In the genomic region with DNA sequence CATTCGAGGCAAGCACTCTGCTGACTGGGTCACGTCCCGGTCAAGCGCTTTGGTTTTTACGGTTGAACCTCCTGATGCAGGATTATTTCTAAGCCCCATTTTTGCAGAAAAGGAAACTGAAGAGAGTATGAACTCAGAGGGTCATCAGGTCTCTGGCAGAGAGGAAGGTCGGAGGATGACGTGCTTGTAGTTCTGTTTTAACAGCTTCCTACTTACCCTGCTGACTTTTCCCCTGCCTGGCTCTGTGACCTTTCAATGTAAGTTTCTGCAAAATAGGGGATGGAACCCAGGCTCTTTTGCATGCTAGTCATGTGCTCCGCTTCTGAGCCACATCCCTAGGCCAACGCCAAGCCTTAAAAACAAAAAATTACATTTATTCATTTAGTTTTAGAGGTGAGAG, we compare ENCODE assay signal across 24 mouse cellular contexts. TPM values are rescaled to one million over a fixed set of nuclear protein-coding genes. Genes with fewer than 3 reads are reported as not detected.
DNase-seq lines count a peak whose midpoint lies in the region; ATAC-seq lines count a peak whose summit lies in the region.
"Had no signal": no experiment of that assay in that cellular context is flagged by ENCODE, and none has a peak within 500 bp of the region (broad histone marks: within the 10 kb centered on the region; RNA-seq: fewer than 3 reads in every experiment).

No protein-coding gene starts in this region.

- WGBS in forebrain, embryonic 10.5 days = 62% methylated on average over 9 of the region's 9 CpGs
- WGBS in forebrain, embryonic 11.5 days = 63% methylated on average over 9 of the region's 9 CpGs
- 69% methylated on average over 9 of the region's 9 CpGs for WGBS in neural tube, embryonic 13.5 days
- 69% methylated on average over 9 of the region's 9 CpGs for WGBS in neural tube, embryonic 15.5 days
- 34% methylated on average over 9 of the region's 9 CpGs for WGBS in macrophage (ENCODE audit: missing documents)

- no peaks in the 10 kb centered on the region for H3K9me3 ChIP-seq in forebrain, embryonic 10.5 days
- no peaks in the 10 kb centered on the region for H3K9me3 ChIP-seq in forebrain, embryonic 11.5 days (ENCODE audit: control insufficient read depth, low read length)
- H3K9me3 ChIP-seq in neural tube, embryonic 13.5 days = no peaks in the 10 kb centered on the region
- no peaks in the 10 kb centered on the region for H3K9me3 ChIP-seq in neural tube, embryonic 15.5 days (replicated peaks)
- H3K9me3 ChIP-seq: kidney, embryonic 15.5 days had no signal

- no peak for ATAC-seq in forebrain, embryonic 11.5 days (replicated peaks; ENCODE audit: low FRiP score)
- ATAC-seq in neural tube, embryonic 13.5 days (ENCODE audit: low read depth) = no peak
- ATAC-seq in neural tube, embryonic 15.5 days (ENCODE audit: low FRiP score) = no peak

- no peaks in the 10 kb centered on the region for H3K36me3 ChIP-seq in forebrain, embryonic 10.5 days (replicated peaks)
- H3K36me3 ChIP-seq in forebrain, embryonic 11.5 days (ENCODE audit: control insufficient read depth, insufficient read depth, low read length) = no peaks in the 10 kb centered on the region
- H3K36me3 ChIP-seq in neural tube, embryonic 13.5 days = no peaks in the 10 kb centered on the region
- no peaks in the 10 kb centered on the region for H3K36me3 ChIP-seq in neural tube, embryonic 15.5 days
- no peaks in the 10 kb centered on the region for H3K36me3 ChIP-seq in macrophage (ENCODE audit: inconsistent target)
- H3K36me3 ChIP-seq: kidney, embryonic 15.5 days had no signal

- H3K4me3 ChIP-seq in forebrain, embryonic 10.5 days = no peak overlapping the region
- no peak overlapping the region for H3K4me3 ChIP-seq in forebrain, embryonic 11.5 days (ENCODE audit: low read depth, low read length)
- H3K4me3 ChIP-seq in neural tube, embryonic 13.5 days = no peak overlapping the region
- no peak overlapping the region for H3K4me3 ChIP-seq in neural tube, embryonic 15.5 days (replicated peaks)
- H3K4me3 ChIP-seq in macrophage (ENCODE audit: inconsistent target) = no peak overlapping the region
- H3K4me3 ChIP-seq: heart, adult 2 months; kidney, embryonic 15.5 days had no signal

- H3K27me3 ChIP-seq in forebrain, embryonic 10.5 days (ENCODE audit: poor library complexity, severe bottlenecking) = peaks cover 55% of the 10 kb centered on the region
- 0 out of 2 replicates have a peak, but pooled peaks cover 3% of the 10 kb centered on the region for H3K27me3 ChIP-seq in forebrain, embryonic 11.5 days (ENCODE audit: control insufficient read depth, insufficient read depth, low read length)
- H3K27me3 ChIP-seq in neural tube, embryonic 13.5 days = peaks cover 5% of the 10 kb centered on the region; the same call in 1 of the 2 replicates
- H3K27me3 ChIP-seq in neural tube, embryonic 15.5 days (replicated peaks) = no peaks in the 10 kb centered on the region

- peaks cover 55% of the 10 kb centered on the region for H3K4me1 ChIP-seq in forebrain, embryonic 10.5 days
- peaks cover 6% of the 10 kb centered on the region; the same call in 1 of the 2 replicates for H3K4me1 ChIP-seq in forebrain, embryonic 11.5 days (replicated peaks; ENCODE audit: control insufficient read depth, insufficient read depth, low read length)
- peaks cover 28% of the 10 kb centered on the region for H3K4me1 ChIP-seq in neural tube, embryonic 13.5 days (replicated peaks)
- H3K4me1 ChIP-seq in neural tube, embryonic 15.5 days = peaks cover 14% of the 10 kb centered on the region

- peak overlapping the region; percentile 69 for H3K27ac ChIP-seq in forebrain, embryonic 10.5 days
- no peak overlapping the region for H3K27ac ChIP-seq in forebrain, embryonic 11.5 days (ENCODE audit: low read depth, low read length)
- H3K27ac ChIP-seq in neural tube, embryonic 13.5 days (replicated peaks) = no peak overlapping the region
- H3K27ac ChIP-seq in neural tube, embryonic 15.5 days (replicated peaks) = no peak overlapping the region
- H3K27ac ChIP-seq in macrophage = peak overlapping the region; percentile 98
- H3K27ac ChIP-seq: heart, adult 2 months; kidney, embryonic 15.5 days had no signal

- H3K4me2 ChIP-seq in forebrain, embryonic 11.5 days (ENCODE audit: low read depth, low read length, severe bottlenecking) = no peak overlapping the region
- H3K4me2 ChIP-seq in neural tube, embryonic 13.5 days = no peak overlapping the region
- H3K4me2 ChIP-seq in neural tube, embryonic 15.5 days = no peak overlapping the region
- H3K4me2 ChIP-seq: kidney, embryonic 15.5 days; lung, embryonic 14.5 days had no signal

- H3K9ac ChIP-seq in forebrain, embryonic 11.5 days (ENCODE audit: low read length) = no peak overlapping the region
- H3K9ac ChIP-seq in neural tube, embryonic 13.5 days = 0 out of 2 replicates have a peak overlapping the region, but pooled peaks have one; percentile 22
- no peak overlapping the region for H3K9ac ChIP-seq in neural tube, embryonic 15.5 days (replicated peaks)
- H3K9ac ChIP-seq: kidney, embryonic 15.5 days; lung, embryonic 14.5 days had no signal

- DNase-seq in forebrain, embryonic 10.5 days (ENCODE audit: extremely low spot score, low spot score) = no peak
- DNase-seq in forebrain, embryonic 11.5 days (ENCODE audit: low spot score) = no peak
- DNase-seq in CD4-positive helper T cell, adult 2 months (ENCODE audit: low read depth, low spot score) = peak; percentile 16
- DNase-seq in embryo, embryonic 10.5 days (ENCODE audit: low spot score) = no peak
- no peak for DNase-seq in ovary, postnatal 10 days (ENCODE audit: low spot score)
- DNase-seq: adrenal gland, adult 8-10 months; cerebellum, adult 2 months; gastrocnemius, postnatal 10 days; layer of hippocampus, postnatal 36 days; liver; lung, embryonic 14.5 days had no signal

- peaks cover 11% of the 10 kb centered on the region; the same call in 1 of the 2 replicates for H3K79me2 ChIP-seq in macrophage (ENCODE audit: inconsistent target)

RNA-seq across cellular contexts. Expression of a gene that starts 1.1 kb away (rescaled TPM):
- polyA plus RNA-seq in forebrain, embryonic 10.5 days (2016; fragmentation: Nextera tagmentation; extraction: Ambion mirVana) = 28.8 and 33.9 TPM in 2 replicates
- polyA plus RNA-seq in forebrain, embryonic 11.5 days (2014; fragmentation: Nextera tagmentation; extraction: Ambion mirVana) = 32.9 and 39.5 TPM in 2 replicates
- 43.7 and 43.9 TPM in 2 replicates for polyA plus RNA-seq in neural tube, embryonic 13.5 days (2015; fragmentation: Nextera tagmentation; extraction: Ambion mirVana)
- 43.1 and 50.0 TPM in 2 replicates for polyA plus RNA-seq in neural tube, embryonic 15.5 days (2015; fragmentation: Nextera tagmentation; extraction: Ambion mirVana)
- 100 to 1,000 TPM in 23 of 26 experiments, 10 to 100 TPM in 3; 76.7 to 430 (median 253) TPM for total RNA-seq in macrophage (2018; cell fraction: chromatin; rRNA removed)
- total RNA-seq in macrophage (2018; cell fraction: cytosol; rRNA removed) = 100 to 1,000 TPM; 132 to 295 (median 192) TPM
- 100 to 1,000 TPM in 23 of 26 experiments, 10 to 100 TPM in 3; 70.9 to 301 (median 184) TPM for total RNA-seq in macrophage (2018; cell fraction: nucleus; rRNA removed)
- polyA plus RNA-seq in macrophage (2018) = 144 to 160 TPM (median 149 TPM) in 3 replicates

RNA-seq across cellular contexts. Expression of a gene that starts 31.2 kb away (rescaled TPM):
- not detected in 2 replicates for polyA plus RNA-seq in forebrain, embryonic 10.5 days (2016; fragmentation: Nextera tagmentation; extraction: Ambion mirVana)
- not detected in 2 replicates for polyA plus RNA-seq in forebrain, embryonic 11.5 days (2014; fragmentation: Nextera tagmentation; extraction: Ambion mirVana)
- not detected in 2 replicates for polyA plus RNA-seq in neural tube, embryonic 13.5 days (2015; fragmentation: Nextera tagmentation; extraction: Ambion mirVana)
- not detected in 2 replicates for polyA plus RNA-seq in neural tube, embryonic 15.5 days (2015; fragmentation: Nextera tagmentation; extraction: Ambion mirVana)
- total RNA-seq in macrophage (2018; cell fraction: chromatin; rRNA removed) = not detected
- not detected for total RNA-seq in macrophage (2018; cell fraction: cytosol; rRNA removed)
- not detected for total RNA-seq in macrophage (2018; cell fraction: nucleus; rRNA removed)
- polyA plus RNA-seq in macrophage (2018) = not detected in 3 replicates
- total RNA-seq: heart, adult 2 months; layer of hippocampus, postnatal 36 days; left cerebral cortex, postnatal 25 days had no signal
- polyA plus RNA-seq: cerebellum, adult 2 months; embryonic facial prominence, embryonic 14.5 days; heart, adult 2 months; hindbrain, embryonic 11.5 days; intestine, embryonic 14.5 days; kidney, embryonic 15.5 days; large intestine, adult 2 months; lung, embryonic 14.5 days; neural tube, embryonic 14.5 days; stomach, embryonic 16.5 days had no signal

RNA-seq across cellular contexts. Expression of a gene that starts 31.8 kb away (rescaled TPM):
- polyA plus RNA-seq in forebrain, embryonic 10.5 days (2016; fragmentation: Nextera tagmentation; extraction: Ambion mirVana) = not detected in 2 replicates
- polyA plus RNA-seq in forebrain, embryonic 11.5 days (2014; fragmentation: Nextera tagmentation; extraction: Ambion mirVana) = not detected in 2 replicates
- polyA plus RNA-seq in neural tube, embryonic 13.5 days (2015; fragmentation: Nextera tagmentation; extraction: Ambion mirVana) = not detected in 2 replicates
- not detected in 2 replicates for polyA plus RNA-seq in neural tube, embryonic 15.5 days (2015; fragmentation: Nextera tagmentation; extraction: Ambion mirVana)
- total RNA-seq in macrophage (2018; cell fraction: chromatin; rRNA removed) = 1 to 10 TPM in 2 of 26 experiments, under 1 TPM in 6, not detected in 18; 0.42 to 1.8 (median 0.63) TPM
- total RNA-seq in macrophage (2018; cell fraction: cytosol; rRNA removed) = under 1 TPM in 1 of 26 experiments, not detected in 25; 0.05 TPM
- 1 to 10 TPM in 1 of 26 experiments, under 1 TPM in 5, not detected in 20; 0.28 to 1.3 (median 0.75) TPM for total RNA-seq in macrophage (2018; cell fraction: nucleus; rRNA removed)
- not detected in 3 replicates for polyA plus RNA-seq in macrophage (2018)
- total RNA-seq: adrenal gland, adult 8-10 months; gastrocnemius, postnatal 10 days; heart, adult 2 months; layer of hippocampus, postnatal 36 days; left cerebral cortex, postnatal 25 days had no signal
- polyA plus RNA-seq: cerebellum, adult 2 months; embryonic facial prominence, embryonic 14.5 days; heart, embryonic 16.5 days; hindbrain, embryonic 11.5 days; intestine, embryonic 14.5 days; kidney, embryonic 15.5 days; lung, embryonic 14.5 days; neural tube, embryonic 14.5 days; stomach, embryonic 16.5 days had no signal

RNA-seq across cellular contexts. Expression of a gene that starts 35.4 kb away (rescaled TPM):
- 0.14 TPM in 1 of 2 replicates, not detected in the other for polyA plus RNA-seq in forebrain, embryonic 10.5 days (2016; fragmentation: Nextera tagmentation; extraction: Ambion mirVana)
- polyA plus RNA-seq in forebrain, embryonic 11.5 days (2014; fragmentation: Nextera tagmentation; extraction: Ambion mirVana) = not detected in 2 replicates
- polyA plus RNA-seq in neural tube, embryonic 13.5 days (2015; fragmentation: Nextera tagmentation; extraction: Ambion mirVana) = 0.15 TPM in 1 of 2 replicates, not detected in the other
- 0.09 and 0.12 TPM in 2 replicates for polyA plus RNA-seq in neural tube, embryonic 15.5 days (2015; fragmentation: Nextera tagmentation; extraction: Ambion mirVana)
- not detected for total RNA-seq in macrophage (2018; cell fraction: chromatin; rRNA removed)
- total RNA-seq in macrophage (2018; cell fraction: cytosol; rRNA removed) = under 1 TPM in 3 of 26 experiments, not detected in 23; 0.03 to 0.07 (median 0.06) TPM
- total RNA-seq in macrophage (2018; cell fraction: nucleus; rRNA removed) = under 1 TPM in 2 of 26 experiments, not detected in 24; 0.18 to 0.62 TPM
- not detected in 3 replicates for polyA plus RNA-seq in macrophage (2018)
- polyA plus RNA-seq: heart, embryonic 16.5 days; hindbrain, embryonic 11.5 days; intestine, embryonic 14.5 days; lung, embryonic 14.5 days had no signal

RNA-seq across cellular contexts. Expression of a gene that starts 46.3 kb away (rescaled TPM):
- polyA plus RNA-seq in forebrain, embryonic 10.5 days (2016; fragmentation: Nextera tagmentation; extraction: Ambion mirVana) = 1.9 and 2.9 TPM in 2 replicates
- 0.15 TPM in 1 of 2 replicates, not detected in the other for polyA plus RNA-seq in forebrain, embryonic 11.5 days (2014; fragmentation: Nextera tagmentation; extraction: Ambion mirVana)
- not detected in 2 replicates for polyA plus RNA-seq in neural tube, embryonic 13.5 days (2015; fragmentation: Nextera tagmentation; extraction: Ambion mirVana)
- 0.11 and 0.23 TPM in 2 replicates for polyA plus RNA-seq in neural tube, embryonic 15.5 days (2015; fragmentation: Nextera tagmentation; extraction: Ambion mirVana)
- under 1 TPM in 3 of 26 experiments, not detected in 23; 0.46 to 0.98 (median 0.76) TPM for total RNA-seq in macrophage (2018; cell fraction: chromatin; rRNA removed)
- not detected for total RNA-seq in macrophage (2018; cell fraction: cytosol; rRNA removed)
- 1 to 10 TPM in 4 of 26 experiments, under 1 TPM in 2, not detected in 20; 0.56 to 1.2 (median 1.0) TPM for total RNA-seq in macrophage (2018; cell fraction: nucleus; rRNA removed)
- not detected in 3 replicates for polyA plus RNA-seq in macrophage (2018)
- total RNA-seq: adrenal gland, adult 8-10 months; gastrocnemius, postnatal 10 days; heart, adult 2 months had no signal
- polyA plus RNA-seq: embryonic facial prominence, embryonic 14.5 days; heart, adult 2 months; heart, embryonic 16.5 days; intestine, embryonic 14.5 days; kidney, embryonic 15.5 days; large intestine, adult 2 months; lung, embryonic 14.5 days; stomach, embryonic 16.5 days had no signal

Comparison
In these comparisons a context has a peak if more than half of its experiments do, and no peak if none do; other contexts are left out.
1. H3K27ac ChIP-seq: peak in forebrain, embryonic 10.5 days (single experiment) and macrophage (single experiment); none in forebrain, embryonic 11.5 days (single experiment), neural tube, embryonic 13.5 days (single experiment) and neural tube, embryonic 15.5 days (single experiment).